Mouse (Mus musculus): Measurements from ENCODE around the gene Ankrd40.
A peak's percentile ranks its signal among the peaks of the same experiment; 100 is the strongest.

DNA sequence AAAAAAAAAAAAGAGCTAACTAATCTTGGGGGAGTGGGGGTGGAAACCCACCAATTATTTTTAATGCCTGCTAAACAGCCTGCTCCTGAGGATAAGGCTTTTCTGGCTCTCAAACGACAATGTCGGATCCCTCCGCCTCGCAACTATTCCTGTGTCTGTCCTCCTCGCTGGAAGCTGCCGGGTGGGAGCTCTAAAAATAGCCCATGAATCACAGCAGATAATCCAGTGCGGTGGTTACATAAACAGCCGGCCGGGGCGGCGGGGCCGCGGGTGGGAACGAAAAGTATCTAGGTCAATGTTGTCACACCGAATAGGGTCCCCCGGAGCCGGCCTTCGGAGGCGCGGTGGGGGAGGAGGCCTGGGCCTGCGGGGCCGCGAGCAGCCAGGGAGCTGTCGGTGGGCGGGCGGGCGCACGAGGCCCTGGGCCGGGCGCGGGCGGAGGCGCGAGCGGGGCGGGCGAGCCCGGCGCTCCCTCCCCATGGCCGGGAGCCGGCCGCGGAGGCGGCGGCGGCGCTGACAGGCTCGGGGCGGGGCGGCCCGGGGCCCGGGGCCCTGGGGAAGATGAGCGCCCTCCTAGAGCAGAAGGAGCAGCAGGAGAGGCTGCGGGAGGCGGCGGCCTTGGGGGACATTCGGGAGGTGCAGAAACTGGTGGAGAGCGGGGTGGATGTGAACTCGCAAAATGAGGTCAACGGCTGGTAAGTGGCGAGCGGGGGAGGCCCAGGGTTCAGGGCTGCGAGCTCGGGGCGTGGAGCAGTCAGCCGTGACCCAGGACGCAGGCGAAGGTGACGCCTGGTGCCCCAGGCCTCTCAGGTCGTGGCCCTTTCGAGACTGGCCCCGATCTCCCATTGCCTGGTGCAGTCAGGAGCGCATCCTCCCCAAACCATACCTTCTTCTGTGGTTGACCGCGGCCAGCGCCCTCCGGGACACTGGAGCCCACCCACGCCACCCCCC, at the start of gene Ankrd40:
- TF ChIP-seq POLR2A (IDR thresholded peaks at IDR 0.05; ENCODE audit: extremely low read depth, insufficient read depth, low read length), result peak; percentile 92
- no peak for TF ChIP-seq CTCF (IDR thresholded peaks at IDR 0.05; ENCODE audit: extremely low read depth, insufficient read depth, low read length)
